Mouse (Mus musculus) spleen, adult 2 months (tissue): ENCODE measurements around the gene Ctdspl.

Source experiments
- CTCF ChIP-seq: fragments of 200-500 bp; IDR thresholded peaks from 2 replicates; pipeline ENCODE4 v1.5.1; 2011; ENCODE audit warnings: mild to moderate bottlenecking, inconsistent platforms; ENCODE audit not compliant: insufficient read depth, insufficient read length, insufficient replicate concordance; ENCODE audit errors: extremely low read depth
- POLR2A ChIP-seq: fragments of 200-500 bp; IDR thresholded peaks from 2 replicates; pipeline ENCODE4 v1.6.1; 2011; ENCODE audit warnings: low read depth, low read length, inconsistent platforms

- TF ChIP-seq POLR2A, result no peak
- TF ChIP-seq CTCF, result no peak
These were observed 163.2 kb downstream of the Ctdspl start for GRCm38 (mm10) chr9:119089437-119089836.
